Mouse (Mus musculus): ENCODE results near the gene Crip1.

Crip1 gene

DNA sequence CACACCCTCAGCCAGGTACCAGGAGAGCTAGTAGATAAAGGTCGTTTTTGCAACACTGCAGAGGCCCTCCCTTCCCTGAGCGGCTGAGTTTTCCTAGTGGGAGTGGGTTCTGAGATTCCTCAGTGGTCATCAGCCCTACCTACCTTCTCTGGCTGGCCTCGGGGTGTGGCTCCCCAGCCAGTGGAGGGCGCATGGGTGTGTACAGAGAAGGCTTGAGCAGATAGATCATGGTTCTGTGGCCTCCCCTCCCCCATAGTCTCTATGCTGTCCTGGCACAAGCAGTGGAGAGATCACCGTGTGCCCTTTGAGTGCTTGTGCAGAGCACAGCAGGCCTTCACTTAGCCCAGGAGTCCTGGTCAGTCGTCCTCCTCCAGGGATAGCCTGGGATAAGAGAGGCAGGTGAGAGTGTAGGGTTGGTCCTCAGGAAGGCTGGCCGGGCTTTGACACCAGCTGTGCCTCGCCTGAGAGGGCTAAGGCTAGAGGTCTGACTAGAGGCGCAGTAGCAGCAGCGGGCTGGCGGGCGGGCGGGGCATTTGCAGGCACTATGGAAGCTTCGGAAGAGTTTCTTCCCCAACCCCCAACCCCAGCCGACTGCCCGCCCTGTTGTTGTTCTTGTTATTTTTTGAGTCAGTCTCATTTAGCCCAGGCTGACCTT, 2.4 kb downstream of the Crip1 start:
- DNase-seq = peak; percentile 49 to 68

DNA sequence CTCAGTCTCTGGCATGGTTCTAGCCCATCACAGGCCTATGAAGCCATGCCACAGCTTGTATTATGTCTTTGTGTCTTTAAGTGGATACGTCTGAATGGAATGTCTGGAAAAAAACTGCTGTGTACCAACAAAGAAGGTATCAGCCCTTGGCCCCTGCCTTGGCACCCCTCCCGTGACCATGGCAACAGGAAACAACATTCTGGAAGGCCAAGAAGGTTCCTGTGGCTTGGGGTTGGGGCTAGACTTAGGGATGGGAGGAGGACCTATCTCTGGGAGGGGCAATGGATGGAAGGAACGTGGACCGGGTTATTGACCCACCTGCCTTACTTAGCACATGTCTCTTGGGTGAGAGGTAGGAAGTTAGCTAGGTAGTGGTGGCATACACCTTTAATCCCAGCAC, 3.2 kb downstream of the Crip1 start:
- peak; percentile 43 to 62 for DNase-seq

DNA sequence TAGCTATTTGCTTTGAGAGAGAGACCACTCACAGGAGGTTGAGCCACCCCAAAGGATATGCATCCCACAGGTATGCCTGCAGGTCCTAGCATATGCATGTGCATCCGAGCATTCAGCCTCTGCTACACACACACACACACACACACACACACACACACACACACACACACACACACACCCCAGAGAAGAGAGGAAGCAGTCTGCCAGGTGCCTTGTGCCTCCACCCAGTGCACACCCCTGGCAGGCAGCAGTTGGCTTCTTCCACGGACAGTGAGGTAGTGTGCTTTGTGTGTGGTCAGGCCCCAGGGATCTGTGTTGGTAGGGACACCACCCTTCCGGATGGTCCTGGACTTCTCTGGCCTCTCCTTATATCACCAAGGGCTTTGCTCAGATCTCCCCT, 3.8 kb downstream of the Crip1 start:
- no peak for DNase-seq

DNA sequence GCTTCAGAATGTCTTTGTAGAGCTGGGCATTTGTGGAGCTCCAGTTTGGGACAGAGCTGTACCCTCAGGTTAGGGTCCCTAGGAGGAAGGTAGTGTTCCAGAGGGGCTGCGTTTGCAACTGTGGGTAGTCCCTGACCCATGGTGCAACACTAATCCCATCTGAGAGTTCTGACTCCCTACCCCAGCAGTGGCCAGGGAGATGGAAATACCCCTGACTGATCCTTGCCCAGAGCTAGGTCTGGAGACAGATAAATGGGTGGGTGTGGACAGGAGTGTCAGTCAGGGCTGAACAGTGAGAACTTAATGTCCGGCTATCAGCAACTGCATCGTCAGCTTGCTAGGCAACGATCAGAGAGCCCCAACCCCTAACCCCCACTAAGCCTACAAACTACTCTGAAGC, 4.5 kb downstream of the Crip1 start:
- no peak for DNase-seq

DNA sequence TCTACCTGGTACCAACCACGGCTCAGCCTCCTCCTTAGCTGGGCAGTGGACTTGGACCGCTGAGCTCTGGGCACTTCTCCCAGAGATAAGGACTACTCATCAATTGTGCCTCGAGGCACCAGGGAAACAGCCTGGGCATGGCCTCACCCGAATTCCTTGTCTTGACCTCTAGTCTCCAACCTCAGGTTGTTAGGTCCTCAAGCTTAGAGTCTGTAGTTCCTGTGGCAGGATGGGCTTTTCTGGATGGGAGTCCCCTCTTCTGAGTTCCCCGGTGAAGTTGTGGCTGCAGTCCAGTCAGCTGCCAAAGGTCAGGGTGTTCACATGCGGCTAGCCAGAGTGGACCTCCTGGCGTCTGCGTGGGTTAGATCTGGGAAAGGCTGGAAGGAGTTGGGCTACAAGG, 4.9 kb downstream of the Crip1 start:
- peak in 1 of 2 experiments; percentile 38 for DNase-seq

DNA sequence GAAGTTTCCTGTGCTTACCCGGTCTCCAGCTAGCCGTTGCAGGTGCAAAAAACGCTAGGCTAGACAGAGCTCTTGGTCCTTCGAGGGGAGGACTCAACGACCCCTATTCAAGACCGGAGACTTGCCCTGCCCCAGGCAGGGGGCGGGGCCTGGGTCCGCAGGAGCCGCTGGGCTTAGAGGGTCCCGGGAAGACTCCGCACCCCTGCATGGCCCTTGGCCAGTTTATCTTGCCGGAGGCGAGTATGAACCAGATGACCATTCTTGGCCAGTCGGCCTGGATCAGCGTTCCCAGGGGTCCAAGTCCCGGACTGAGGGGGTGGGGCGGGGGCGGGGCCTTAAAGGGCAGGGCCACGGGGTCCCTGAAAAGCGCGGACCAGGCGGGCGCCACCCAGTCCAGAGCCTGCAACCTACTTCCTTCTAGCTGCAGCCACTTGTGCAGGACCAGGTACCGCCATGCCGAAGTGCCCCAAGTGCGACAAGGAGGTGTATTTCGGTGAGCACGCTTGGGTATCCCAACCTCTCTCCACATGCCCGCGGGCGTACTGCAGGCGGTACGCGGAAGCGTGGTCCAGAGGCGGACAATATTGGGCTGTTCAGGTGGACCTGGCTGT, 5.7 kb downstream of the Crip1 start:
- DNase-seq = peak; percentile 62 to 75

DNA sequence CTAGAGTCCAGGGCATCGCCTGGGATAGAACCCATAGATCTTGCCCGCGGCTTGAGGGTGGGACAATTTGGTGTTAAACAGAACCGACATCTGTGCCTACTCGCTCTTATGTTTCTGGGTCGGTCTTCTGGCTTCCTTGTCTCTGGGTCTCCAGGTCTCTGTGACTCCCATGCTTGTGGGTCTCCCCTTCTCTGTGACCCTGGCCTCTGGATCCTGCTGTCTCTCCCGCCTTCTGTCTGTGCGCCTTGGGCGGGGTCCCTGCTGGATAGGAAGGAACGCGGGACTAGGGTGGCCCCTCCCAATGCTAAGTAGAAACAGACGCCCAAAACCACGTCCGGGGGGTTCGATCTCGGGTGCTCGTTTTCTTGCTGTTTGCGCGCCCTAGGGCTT, 6.2 kb downstream of the Crip1 start:
- DNase-seq = peak; percentile 31 to 40

DNA sequence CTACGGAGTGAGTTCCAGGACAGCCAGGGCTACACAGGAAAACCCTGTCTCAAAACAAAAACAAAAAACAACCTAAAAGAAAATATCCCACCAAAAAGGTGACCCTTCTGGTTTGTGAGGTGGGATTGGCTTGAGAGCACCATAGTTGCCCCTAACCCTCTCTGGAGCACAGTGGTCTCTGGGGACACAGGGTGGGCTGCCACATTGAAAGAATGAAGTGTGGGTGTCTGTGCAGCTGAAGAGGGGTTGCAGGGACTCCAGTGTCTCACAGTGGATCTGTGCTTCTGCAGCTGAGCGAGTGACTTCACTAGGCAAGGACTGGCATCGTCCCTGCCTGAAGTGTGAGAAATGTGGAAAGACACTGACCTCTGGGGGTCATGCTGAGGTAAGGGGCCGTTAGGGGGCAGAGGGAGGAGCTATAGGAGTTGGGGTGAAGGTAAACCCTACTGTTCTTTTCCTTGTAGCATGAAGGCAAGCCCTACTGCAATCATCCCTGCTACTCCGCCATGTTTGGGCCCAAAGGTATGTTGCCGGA, 6.9 kb downstream of the Crip1 start:
- no peak for DNase-seq

DNA sequence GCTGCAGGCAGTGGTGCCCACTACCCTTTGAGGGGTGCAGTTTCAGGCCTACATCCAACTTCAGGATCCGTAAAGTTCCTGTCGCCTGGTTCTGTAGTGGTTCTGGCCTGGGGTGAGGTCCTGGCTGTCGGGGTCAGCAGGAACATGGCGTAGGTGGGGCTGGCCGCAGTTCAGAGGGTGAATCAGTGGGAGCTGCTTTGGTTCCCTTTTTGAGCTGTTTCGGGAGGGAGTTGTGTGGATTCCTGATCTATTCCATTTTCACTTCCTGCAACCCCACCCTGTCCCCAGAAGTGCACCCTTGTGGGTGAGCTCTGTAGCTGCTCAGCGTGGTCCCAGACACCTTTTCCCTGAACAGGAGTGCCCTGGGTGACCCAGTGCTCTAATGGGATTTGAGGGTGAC, 7.9 kb downstream of the Crip1 start:
- DNase-seq = no peak

DNA sequence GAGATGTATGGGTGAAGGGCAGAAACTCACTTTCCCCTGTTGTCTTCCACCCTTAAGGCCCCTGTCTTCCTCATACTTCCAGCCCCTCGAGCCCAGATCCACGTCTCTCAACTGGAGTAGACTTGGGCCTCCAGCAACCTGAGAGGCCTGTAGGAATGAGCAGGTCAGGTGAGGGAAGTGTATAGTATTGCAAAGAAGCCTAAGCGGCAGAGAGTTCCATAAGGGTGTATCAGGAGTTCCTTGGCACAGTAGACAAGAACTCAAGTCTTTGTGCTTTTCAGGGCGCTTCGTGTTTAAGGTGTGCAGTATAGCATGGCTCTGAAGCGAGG, 8.6 kb downstream of the Crip1 start:
- DNase-seq = no peak

DNA sequence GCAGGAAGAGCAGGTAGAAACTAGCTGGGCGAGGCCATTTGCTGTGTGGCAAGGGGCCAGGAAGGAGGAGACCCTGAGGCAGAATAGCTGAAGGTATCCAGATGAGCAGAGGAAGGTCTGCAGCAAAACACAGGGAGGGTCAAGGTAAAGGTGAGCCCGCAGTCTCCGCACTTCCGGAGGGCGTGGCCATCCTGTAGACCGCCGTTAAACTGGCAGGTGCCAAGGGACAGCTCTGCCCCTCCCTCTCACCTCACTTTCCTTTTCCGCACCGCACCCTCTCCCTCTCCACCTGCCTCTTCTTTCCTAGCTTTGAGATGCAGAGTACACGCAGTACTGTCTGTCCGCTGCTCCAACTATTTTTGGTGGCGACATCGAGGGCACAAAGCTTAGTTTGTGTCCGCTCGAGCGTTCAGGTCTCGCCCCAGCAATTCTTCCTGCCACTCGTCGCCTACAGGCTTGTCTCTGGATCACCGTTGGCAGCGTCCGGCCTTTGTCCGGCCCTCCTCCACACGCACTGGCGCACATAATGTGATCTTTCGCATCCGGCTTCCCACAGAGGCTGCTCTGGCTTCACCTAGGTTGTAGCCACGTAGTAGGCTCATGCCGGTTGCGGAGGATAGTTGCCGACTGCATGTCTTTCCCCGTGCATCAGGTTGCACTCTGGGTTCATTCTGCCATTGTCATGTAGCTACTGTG, 9.1 kb downstream of the Crip1 start:
- DNase-seq = peak; percentile 72 to 82

DNA sequence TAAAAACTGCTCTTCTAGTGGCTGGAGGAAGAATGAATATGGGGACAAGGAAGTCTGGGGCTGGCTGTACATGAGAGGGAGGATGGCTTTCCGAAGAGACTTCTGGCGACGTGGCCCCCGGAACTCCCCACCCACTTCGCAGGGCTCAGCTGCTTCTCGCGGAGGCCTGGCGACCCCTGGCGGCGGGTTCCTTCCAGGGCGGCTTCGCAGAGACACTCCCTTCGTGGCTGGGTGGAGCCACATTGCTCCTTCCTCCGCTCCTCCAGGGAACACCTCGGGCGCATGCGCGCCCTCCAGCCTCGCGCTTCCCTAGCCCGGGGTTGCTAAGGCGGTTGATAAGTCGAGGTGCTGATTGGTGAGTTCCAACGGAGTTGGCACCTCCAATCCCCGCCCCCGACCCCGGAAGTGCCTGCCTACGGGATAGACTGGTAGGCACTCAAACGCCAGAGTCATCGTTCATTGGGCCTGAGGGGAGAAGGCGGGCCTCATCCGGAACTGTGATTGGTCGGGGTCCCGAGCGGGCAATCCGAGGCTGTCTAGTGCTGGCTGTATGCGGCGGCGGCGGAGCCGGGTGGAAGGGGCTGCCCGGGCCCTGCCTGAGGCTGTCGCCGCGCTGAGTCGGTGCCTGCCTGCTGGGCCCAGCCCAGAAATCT, 9.9 kb downstream of the Crip1 start, which contains the start of gene Tedc1:
Gene Tedc1, plus strand, starts transcription at position 535 of the 653 bp plus-strand sequence.
- DNase-seq = peak; percentile 100

DNA sequence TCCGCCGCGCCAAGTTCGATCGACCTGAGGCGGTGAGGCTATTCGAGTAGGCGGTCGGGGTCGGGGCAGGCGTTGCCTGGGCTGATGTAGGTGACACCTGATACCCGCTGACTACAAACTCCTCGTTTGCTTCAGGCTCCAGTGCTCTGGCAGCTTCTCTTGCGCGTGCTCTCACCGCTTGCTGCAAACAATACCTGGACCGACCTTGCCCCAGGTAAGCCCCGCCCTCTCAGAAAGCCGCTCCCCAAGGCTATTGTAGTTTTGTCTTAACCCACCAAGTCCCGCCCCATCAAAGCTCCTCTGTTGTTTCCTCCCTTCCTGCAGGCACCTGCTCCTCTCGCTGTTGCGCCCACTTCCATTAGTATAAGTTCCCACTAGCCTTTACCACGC, 10.4 kb downstream of the Crip1 start:
- no peak for DNase-seq

DNA sequence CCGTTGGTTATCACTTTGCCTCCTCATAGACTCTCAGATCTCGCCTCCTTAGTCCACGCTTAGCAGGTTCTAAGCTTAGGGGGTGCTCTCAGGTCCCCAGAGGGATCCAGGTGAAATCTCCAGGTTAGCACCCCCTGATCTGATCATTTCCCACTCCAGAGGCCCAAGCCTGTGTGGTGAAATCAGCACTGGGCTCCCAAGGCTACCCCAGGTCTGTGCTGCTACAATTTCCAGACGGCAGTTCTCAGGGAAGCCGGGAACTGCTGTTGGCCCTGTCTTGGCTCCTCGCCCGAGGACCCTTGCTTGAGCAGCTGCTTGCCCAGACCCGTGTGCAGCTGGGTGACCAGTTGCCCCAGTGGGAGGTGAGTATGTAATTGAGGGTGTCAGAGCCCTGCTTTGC, 10.9 kb downstream of the Crip1 start:
- DNase-seq = peak in 1 of 2 experiments; percentile 40

DNA sequence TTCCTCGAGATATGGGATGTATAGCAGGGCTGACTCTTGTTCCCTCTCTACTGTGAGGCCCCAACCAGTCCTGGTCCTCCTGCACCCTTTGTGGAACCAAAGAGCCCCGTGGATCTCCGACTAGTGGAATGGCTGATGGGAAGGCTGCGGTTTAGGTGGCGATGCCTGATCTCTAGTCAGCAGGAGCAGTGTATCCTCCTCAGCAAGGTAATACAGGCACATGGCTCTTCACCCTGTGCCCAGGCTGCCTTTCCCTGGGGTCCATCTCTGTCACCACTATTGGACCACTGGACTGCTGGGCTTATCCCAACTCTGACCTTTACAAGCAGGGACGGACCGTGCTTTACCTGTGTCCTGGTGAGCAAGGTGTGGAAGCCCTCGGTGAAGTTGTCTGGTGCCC, 11.4 kb downstream of the Crip1 start:
- DNase-seq = no peak

DNA sequence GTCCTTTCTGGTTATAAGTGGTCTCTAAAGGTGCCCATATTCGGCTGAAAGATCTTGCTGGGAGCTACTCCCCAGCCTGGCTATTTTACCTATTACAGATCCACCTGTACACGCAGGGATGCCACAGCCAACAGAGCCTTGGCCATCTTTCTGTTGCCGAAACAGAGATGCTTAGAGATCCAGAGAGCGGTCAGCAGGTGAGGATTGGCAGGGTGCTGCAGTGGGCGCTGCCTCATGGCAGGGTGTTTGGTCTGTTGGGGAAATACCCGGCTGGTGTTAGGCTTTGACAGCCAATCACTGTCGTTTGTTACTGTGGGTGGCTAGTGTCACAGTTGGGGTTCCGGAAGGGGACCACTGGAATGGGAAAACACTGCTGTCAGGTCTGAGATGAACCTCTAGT, 11.9 kb downstream of the Crip1 start:
- DNase-seq = no peak

DNA sequence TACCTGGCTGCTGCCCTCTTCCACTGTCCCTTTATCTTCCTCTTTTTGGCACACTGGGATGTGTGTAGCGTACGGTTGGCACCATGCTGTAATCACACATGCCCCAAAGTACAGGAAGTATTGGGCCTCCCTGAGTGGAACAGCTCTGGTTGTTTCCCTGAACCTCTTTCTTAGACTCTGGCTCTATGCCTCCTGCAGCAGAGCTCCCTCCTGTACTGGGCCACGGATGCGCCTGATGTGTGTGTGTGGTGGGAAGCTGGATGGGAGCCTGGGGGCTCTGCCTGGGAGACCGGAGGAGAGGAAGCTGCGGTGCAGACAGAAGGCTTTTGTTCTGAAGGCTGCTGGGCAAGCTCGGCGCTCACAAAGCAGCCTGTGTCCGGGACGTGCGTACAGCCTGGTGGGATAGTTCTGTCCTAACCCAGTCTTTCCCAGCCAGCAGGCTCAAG, 17.5 kb downstream of the Crip1 start:
- no peak for DNase-seq

DNA sequence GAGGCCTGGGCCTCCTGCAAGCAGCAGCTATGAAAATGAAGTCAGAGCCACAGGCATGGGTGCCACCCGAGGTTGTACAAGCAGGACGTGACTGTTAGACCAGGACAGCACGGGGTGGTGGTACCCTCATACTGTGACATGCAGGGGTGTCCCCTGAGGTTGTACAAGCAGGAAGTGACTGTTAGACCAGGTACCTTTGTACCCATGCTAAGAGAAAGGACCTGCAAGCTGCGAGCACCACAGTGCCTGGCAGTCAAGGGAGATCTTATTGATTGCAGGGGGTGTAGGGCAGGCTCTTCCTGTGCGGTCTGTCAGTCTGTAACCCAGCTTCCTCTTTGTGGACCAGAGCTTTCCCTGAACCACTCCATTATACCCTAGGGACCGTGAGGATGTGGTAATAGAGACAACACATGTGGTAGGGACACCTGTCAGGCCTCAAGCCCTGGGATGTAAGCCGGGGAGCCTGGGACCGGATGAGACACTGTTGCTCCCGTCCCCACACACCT, 22.0 kb downstream of the Crip1 start:
- no peak for DNase-seq

DNA sequence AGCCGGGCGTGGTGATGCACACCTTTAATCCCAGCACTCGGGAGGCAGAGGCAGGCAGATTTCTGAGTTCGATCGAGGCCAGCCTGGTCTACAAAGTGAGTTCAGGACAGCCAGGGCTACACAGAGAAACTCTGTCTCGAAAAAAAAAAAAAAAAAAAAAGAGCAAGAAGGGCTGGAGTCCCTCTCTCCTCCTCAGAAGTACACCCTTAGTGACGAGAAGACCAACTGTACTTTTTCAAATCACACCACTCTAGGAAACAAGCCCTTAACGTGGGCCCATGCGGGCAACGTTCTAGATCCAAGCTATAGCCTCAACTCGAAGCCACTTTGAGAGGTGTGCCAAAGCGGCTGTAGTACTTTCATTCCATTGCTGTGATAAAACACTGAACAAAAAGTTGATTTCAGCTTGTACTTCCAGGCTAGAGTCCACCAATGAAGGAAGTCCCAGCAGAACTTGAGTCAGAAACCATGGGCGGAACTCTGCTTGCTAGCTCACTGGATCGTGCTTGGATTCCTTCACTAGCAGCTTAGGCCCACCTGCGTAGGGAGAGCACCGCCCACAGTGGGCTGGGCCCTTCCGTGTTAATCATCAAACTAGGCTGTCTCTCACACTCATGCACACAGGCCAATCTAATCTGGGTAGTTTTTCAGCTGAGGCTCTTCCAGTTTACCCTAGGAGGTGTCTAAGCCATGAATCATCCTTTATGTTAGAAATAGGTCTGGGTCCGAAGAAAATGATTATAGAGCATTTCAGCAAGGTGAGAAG, 31.0 kb downstream of the Crip1 start:
- no peak for DNase-seq

DNA sequence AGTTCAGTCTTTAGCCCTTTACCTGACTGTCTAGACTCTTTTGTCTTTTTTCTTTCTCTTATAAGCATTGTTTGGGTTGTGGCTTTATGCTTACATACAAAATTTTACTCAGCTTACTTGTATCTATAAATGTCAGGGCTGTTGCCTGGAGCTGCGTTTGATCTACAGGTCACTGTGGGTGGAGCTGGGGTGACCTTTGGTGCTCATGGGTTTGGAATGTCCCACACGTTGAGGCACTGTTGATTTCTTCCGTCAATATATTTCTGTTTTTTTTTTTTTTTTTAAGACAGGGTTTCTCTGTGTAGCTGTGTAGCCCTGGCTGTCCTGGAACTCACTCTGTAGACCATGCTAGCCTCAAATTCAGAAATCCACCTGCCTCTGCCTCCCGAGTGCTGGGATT, 34.9 kb downstream of the Crip1 start:
- DNase-seq = no peak

DNA sequence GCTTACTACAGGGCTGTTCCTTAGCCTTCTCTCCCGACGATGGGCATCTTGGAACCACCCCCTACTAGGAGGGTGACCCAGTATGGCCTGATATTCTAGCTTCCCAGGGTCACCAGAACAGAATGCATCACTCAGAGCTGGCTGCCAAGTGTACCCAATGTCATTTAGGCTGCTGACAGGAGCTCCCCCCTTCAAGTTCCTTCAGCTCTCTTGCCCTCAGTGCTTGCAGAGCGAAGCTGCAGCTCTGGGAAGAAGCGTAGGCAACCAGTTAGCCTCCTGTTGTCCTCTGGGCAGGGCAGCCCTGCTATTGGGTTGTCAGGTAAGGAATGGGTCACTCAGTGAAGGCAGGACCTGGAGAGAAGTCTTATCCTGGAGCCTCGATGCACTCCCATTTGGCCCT, 38.8 kb downstream of the Crip1 start:
- no peak for DNase-seq

DNA sequence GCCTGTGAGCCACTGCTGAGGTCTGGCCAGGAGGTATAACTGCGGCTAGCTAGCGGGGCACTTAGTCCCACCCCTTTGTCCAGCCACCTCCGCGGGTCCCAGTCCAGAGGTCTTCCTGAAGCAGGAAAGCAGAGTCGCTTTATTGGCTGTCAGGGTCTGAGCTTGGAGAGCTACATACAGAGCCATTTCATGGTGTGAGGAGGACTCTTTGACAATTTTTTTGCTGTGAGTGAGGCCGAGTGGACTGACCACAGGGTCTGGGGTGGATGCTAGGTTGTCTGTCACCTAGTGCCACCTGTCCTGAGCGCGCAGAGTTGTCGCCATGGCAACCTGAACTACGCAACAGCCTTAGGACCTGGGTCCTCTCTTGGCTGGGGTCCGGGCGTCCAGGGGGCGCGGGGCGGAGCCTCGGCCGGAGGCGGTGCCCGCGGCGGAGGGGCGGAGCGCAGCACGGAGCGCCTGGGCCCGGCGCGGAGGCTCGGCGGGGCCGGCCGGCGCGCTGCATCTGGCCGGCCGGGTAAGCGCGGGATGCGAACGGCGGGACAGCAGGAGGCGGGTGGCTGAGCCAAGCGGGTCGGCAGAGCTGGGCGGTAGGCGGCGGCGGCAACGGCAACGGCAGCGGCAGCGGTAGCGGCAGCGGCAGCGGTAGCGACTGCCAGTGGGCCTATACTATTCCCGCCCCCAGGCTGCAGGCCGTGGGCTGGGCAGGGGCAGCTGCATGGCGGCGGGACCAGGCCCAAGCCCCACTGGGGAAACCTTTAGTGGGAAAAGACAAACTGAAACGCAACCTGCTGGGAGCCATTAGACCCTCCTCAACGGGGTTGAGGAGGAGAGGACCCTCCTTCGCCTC, 39.6 kb downstream of the Crip1 start, which contains the start of gene Tmem121:
Gene Tmem121, plus strand, starts transcription at position 489 of the 850 bp plus-strand sequence.
- peak; percentile 52 to 63 for DNase-seq
